Mouse (Mus musculus) retina, embryonic 14.5 days (tissue): ENCODE results near the gene Btla.
A peak's percentile ranks its signal among the peaks of the same experiment; 100 is the strongest.

Experiments
- DNase-seq: peaks from one replicate; pipeline ENCODE4 v3.0.0-alpha.2; 2015; ENCODE audit warnings: low spot score

Btla gene

DNA sequence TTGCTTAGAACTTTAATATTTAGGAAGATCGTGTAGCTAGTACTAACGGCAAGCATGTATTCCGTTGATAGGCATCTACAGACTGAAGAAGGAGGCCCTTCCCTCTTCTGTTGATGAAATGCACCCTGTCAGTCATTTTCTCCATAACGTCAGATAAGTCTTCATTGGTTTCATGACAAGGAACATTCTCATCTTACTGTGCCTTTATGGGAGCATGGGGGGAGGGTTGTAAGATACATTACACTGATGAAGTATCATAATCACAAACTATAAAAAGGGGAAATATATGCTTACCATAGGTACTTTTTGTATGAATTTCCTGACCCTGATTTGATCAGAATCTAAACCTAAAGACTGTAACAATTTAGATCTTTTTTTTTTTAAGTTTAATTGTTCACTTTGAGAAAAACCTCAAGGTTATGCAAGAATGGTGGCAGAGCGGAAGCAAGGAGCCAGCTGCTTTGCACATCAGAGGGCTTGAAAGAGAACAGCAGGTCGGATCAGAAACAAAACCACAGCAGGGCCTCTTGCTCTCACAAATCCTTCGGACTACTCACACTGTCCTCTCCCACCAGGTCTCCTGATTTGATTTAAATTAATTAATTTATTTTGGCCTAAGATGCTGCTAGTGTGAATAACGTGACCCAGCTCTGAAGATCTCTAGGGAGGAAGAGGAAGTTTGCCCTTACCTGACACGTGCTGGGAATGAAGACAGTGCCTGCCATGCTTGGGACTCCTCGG is at the start of gene Btla:
Btla (plus strand) TSS at position 668 of the 741 bp plus-strand sequence.
- no peak for DNase-seq

- DNase-seq = no peak
These were observed 45.6 kb upstream of the Btla start for GRCm38 (mm10) chr16:45178552-45178951.

- DNase-seq = no peak
These were observed 42.3 kb upstream of the Btla start for GRCm38 (mm10) chr16:45181824-45182223.

GRCm38 (mm10) chr16:45192613-45193012 is 31.5 kb upstream of the Btla start:
- peak; percentile 88 for DNase-seq

DNA sequence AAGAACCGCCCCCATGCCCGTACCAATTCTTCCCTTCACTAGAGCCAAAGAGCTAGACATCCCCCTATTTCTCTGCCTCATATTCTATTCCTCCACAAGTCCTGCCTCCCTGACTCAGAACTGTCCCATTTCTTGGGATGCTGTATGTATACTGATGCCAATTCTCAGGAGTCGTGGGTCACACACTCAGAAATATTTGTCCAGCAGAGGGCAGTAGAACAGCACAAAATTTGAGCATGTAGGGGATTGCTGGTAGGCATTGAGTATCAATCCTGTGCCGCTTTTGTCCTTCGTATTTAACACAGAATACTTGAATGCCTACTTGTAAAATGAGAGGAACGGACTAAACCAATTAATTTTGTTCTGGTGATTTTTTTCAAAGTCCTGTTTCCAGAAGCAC is 27.3 kb upstream of the Btla start:
- DNase-seq = peak; percentile 91

- no peak for DNase-seq
These were observed 22.7 kb upstream of the Btla start for GRCm38 (mm10) chr16:45201395-45201794.

- no peak for DNase-seq
These were observed 19.7 kb upstream of the Btla start for GRCm38 (mm10) chr16:45204438-45204837.

- DNase-seq = no peak
These were observed 19.1 kb upstream of the Btla start for GRCm38 (mm10) chr16:45204859-45205670.

DNA sequence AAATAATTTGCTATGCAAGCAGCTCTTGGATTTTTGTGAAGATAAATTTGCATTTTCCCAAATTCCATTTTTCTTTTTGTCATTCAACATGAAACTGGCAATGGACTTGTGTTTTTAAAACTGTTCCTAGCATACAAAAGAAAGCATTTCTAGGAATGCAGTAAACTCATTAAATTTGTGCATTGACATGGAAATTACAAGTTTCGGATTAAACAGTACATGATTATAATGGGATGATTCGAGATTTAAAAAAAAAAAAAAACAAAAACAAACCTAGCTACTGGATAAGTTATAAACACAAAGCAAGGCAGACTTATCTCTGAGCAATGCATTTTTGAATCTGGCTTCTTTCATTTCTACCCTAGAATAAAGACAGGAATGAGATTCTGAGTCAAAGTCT is 2.1 kb upstream of the Btla start:
- DNase-seq = peak; percentile 31

- DNase-seq = no peak
These were observed 1.3 kb upstream of the Btla start for GRCm38 (mm10) chr16:45222771-45223170.

- no peak for DNase-seq
These were observed 405 bp downstream of the Btla start for GRCm38 (mm10) chr16:45224431-45225008.

- no peak for DNase-seq
These were observed 2.9 kb downstream of the Btla start for GRCm38 (mm10) chr16:45227002-45227401.

GRCm38 (mm10) chr16:45231296-45231695 is 7.2 kb downstream of the Btla start:
- DNase-seq = no peak

GRCm38 (mm10) chr16:45233007-45233406 is 8.9 kb downstream of the Btla start:
- no peak for DNase-seq

DNA sequence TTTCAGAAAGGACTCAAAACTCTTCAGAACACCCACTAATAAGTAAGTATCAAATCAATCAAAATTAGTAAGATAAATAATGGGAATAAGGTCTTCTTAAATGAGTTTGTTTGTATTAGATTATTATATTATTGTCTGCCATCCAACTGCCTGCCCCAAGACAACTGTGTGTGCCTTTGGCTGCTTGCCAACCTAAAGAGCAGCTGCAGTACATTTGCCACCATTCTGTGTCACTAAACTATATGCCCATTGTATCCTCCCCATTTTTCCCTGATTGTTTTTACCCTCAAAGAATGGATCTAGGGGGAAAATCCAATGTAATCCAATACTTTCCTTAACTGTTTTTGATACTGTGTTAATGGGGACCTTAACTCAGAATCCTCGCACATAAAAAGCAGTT is 18.6 kb downstream of the Btla start:
- no peak for DNase-seq

GRCm38 (mm10) chr16:45244930-45245472 is 20.9 kb downstream of the Btla start:
- no peak for DNase-seq

DNA sequence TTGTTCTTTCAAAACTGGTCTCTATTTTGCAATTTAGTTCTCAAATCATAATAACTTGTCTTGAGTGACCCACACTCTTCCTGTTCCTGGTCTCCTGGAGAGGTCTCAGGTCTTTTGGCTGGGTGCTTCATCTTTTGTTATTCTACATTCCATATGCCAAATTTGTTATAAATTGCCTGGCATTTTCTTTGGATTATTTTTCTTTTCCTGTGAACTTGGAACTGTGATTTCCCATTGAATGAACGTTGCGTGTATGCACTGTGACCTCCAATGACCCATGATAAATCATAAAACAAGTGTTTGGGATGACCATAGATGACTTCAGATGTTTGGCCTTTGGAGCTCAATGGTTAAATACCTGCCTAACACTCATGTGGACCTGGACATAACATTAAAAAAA is 25.6 kb downstream of the Btla start:
- DNase-seq = no peak

- no peak for DNase-seq
These were observed 26.2 kb downstream of the Btla start for GRCm38 (mm10) chr16:45250317-45250716.

DNA sequence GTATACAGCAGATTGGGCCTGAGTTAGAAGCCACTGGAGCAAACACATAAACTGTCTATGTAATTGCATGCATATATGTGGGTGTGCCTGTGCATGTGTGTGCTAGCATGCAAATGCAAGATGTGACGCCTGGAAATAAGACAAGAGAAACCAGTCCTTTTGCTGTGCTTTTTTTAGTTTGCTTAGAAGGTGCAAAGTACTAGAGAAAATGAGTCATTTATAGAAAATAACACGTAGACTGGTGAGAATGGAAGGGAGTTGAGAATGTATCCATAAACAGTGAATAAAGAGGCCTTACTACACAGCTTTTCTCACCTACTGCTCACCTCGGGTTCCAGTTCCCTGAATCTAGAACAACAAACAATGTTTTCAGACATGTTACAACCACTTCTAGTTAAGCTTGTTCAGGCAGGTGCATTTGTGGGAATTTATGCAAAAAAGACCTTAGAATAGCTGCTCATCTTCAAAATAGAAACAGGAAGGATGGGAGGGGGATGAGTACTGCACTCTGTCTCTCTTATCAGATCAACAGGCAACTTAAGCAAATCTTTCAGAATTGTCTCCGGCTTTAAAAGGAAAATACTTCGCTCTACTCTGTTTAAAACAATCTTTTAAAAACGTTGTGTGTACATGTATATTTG is 27.8 kb downstream of the Btla start:
- no peak for DNase-seq

- DNase-seq = no peak
These were observed 31.2 kb downstream of the Btla start for GRCm38 (mm10) chr16:45255183-45255861.

DNA sequence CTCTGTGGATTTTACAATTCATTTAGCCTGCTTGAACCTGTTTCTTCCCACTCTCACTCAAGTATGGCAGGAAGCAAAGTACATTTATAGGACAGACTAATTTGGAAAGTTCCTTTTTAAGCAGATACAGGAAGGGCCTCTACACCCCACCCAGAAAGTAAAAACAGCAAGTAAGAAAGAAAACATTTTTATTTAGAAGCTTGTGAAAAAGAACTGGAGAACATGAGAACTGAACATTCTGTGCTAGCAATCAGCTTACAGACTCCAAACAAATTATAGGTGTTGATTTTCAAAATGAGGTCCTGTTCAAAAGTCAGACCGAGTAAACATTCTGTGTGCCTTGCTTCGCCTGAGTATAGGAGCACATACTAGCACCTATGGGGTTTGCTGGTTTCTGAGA is 32.8 kb downstream of the Btla start:
- no peak for DNase-seq

DNA sequence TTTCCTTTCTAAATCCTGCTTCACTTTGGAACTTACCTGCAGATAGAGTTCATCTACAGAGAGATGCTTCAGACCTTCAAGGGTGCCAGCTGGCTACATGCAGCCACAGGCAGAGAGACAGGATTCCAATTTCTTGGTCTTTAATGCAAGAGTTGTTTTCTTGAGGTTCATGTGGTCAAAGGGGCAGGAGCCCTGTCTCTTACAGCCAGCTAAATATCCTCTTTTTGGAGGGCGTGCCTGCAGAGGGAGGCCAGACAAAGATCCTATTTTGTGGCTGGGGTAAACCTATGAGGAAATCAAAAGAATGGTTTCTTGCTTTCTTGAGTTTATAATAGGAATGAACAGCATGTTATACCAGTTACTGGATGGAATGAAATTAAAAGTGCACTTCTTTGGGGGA is 33.5 kb downstream of the Btla start:
- no peak for DNase-seq
